Mouse (Mus musculus): ENCODE measurements around the gene Plxnb3. TPM values are rescaled to one million over a fixed set of nuclear protein-coding genes. Genes with fewer than 3 reads are reported as not detected.

Gene Plxnb3
- total RNA-seq (2014; fragmentation: Nextera tagmentation): not detected in 2 replicates
- total RNA-seq (2017): 0.93 and 0.98 TPM in 2 replicates
- 0.02 TPM in 1 of 2 replicates, not detected in the other for polyA plus RNA-seq (2012)

- Histone ChIP-seq H3K27me3 (ENCODE audit: insufficient read depth, low read length) (peaks cover 33% of the 10 kb centered on the region; the same call in 1 of the 2 replicates), H3K4me3 (ENCODE audit: low read depth, low read length) (no peak within 1 kb of the TSS), H3K36me3 (replicated peaks) (no peaks in the 10 kb centered on the region), H3K9me3 (replicated peaks) (no peaks in the 10 kb centered on the region), H3K4me1 (ENCODE audit: insufficient read depth, low read depth, low read length) (no peaks in the 10 kb centered on the region)
- DNase-seq (ENCODE audit: low spot score): no peak
- ATAC-seq (ENCODE audit: extremely low read depth, insufficient number of reproducible peaks, low FRiP score, poor library complexity, severe bottlenecking): no peak
- no peak for TF ChIP-seq TAL1 (conservative IDR thresholded peaks at IDR 0.05; ENCODE audit: low read depth, low read length)
- TF ChIP-seq GATA1 (IDR thresholded peaks at IDR 0.05; ENCODE audit: borderline replicate concordance, low read length): no peak
- TF ChIP-seq CTCF (IDR thresholded peaks at IDR 0.05; ENCODE audit: low read depth, low read length): no peak
- no peak for TF ChIP-seq POLR2AphosphoS5 (IDR thresholded peaks at IDR 0.05; ENCODE audit: insufficient replicate concordance, low read depth, low read length)
These were observed at the start of gene Plxnb3 for GRCm38 (mm10) chrX:73756334-73757140. Gene Plxnb3, plus strand, starts transcription at chrX:73757090.

DNA sequence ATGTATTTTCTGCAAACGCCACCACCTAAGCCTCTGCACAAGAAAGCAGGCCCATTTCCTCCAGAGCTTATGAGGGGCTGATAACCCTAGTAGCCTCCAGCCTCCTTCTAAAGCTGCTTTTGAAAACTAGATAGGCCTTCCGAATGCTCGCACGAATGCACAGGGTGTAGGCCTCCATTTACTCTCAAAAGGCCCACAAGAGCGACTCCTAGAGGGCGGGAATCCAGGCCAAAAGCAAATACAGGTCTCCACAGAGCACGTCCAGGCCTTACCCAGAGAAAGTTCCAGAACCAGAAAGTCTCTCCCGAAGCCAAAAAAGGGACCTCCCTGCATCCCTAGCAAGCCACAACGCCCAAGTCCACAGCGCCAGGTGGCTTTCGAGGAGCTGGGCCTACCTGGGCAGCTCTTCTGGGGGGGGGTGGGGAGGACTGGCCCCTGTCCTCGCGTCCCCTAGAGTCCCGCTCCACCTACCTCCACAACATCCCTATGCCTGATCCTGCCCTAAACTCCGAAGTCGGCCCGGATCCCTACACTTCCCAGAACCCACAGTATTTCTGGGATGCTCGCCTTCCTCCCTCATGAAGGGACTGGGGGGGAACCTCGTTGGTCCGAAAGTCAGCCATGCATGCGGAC lies 41.3 kb upstream of the Plxnb3 start:
- ATAC-seq (ENCODE audit: extremely low read depth, insufficient number of reproducible peaks, low FRiP score, poor library complexity, severe bottlenecking) (no peak), DNase-seq (ENCODE audit: low spot score) (peak; percentile 4)
- peak overlapping the region; percentile 76 for H3K4me3 ChIP-seq (ENCODE audit: low read depth, low read length)
- peaks cover 33% of the 10 kb centered on the region for H3K4me1 ChIP-seq (ENCODE audit: insufficient read depth, low read depth, low read length)
- peaks cover 38% of the 10 kb centered on the region for H3K36me3 ChIP-seq (replicated peaks)
- TF ChIP-seq TAL1 (conservative IDR thresholded peaks at IDR 0.05; ENCODE audit: low read depth, low read length) (no peak), CTCF (IDR thresholded peaks at IDR 0.05; ENCODE audit: low read depth, low read length) (no peak), GATA1 (IDR thresholded peaks at IDR 0.05; ENCODE audit: borderline replicate concordance, low read length) (no peak), GATA2 (IDR thresholded peaks at IDR 0.05; ENCODE audit: borderline replicate concordance, low read depth, low read length) (no peak), POLR2AphosphoS5 (IDR thresholded peaks at IDR 0.05; ENCODE audit: insufficient replicate concordance, low read depth, low read length) (no peak)
- H3K27me3 ChIP-seq (ENCODE audit: insufficient read depth, low read length): no peaks in the 10 kb centered on the region
- no peaks in the 10 kb centered on the region for H3K9me3 ChIP-seq (replicated peaks)

GRCm38 (mm10) chrX:73716109-73716661 lies 40.7 kb upstream of the Plxnb3 start, which contains the start of the genes Bcap31 and Abcd1:
Gene Bcap31, minus strand, starts transcription at chrX:73716175.
Gene Abcd1, plus strand, starts transcription at chrX:73716597.
- Histone ChIP-seq H3K4me1 (ENCODE audit: insufficient read depth, low read depth, low read length) (peaks cover 37% of the 10 kb centered on the region), H3K9me3 (replicated peaks) (no peaks in the 10 kb centered on the region), H3K27me3 (ENCODE audit: insufficient read depth, low read length) (no peaks in the 10 kb centered on the region), H3K4me3 (ENCODE audit: low read depth, low read length) (peak within 1 kb of the TSS; percentile 76), H3K36me3 (replicated peaks) (peaks cover 38% of the 10 kb centered on the region)
- ATAC-seq (ENCODE audit: extremely low read depth, insufficient number of reproducible peaks, low FRiP score, poor library complexity, severe bottlenecking) (peak; percentile 91), DNase-seq (ENCODE audit: low spot score) (peak; percentile 73)
- TF ChIP-seq GATA1 (IDR thresholded peaks at IDR 0.05; ENCODE audit: borderline replicate concordance, low read length) (no peak), TAL1 (conservative IDR thresholded peaks at IDR 0.05; ENCODE audit: low read depth, low read length) (no peak), GATA2 (IDR thresholded peaks at IDR 0.05; ENCODE audit: borderline replicate concordance, low read depth, low read length) (no peak), CTCF (IDR thresholded peaks at IDR 0.05; ENCODE audit: low read depth, low read length) (no peak), POLR2AphosphoS5 (IDR thresholded peaks at IDR 0.05; ENCODE audit: insufficient replicate concordance, low read depth, low read length) (no peak)

DNA sequence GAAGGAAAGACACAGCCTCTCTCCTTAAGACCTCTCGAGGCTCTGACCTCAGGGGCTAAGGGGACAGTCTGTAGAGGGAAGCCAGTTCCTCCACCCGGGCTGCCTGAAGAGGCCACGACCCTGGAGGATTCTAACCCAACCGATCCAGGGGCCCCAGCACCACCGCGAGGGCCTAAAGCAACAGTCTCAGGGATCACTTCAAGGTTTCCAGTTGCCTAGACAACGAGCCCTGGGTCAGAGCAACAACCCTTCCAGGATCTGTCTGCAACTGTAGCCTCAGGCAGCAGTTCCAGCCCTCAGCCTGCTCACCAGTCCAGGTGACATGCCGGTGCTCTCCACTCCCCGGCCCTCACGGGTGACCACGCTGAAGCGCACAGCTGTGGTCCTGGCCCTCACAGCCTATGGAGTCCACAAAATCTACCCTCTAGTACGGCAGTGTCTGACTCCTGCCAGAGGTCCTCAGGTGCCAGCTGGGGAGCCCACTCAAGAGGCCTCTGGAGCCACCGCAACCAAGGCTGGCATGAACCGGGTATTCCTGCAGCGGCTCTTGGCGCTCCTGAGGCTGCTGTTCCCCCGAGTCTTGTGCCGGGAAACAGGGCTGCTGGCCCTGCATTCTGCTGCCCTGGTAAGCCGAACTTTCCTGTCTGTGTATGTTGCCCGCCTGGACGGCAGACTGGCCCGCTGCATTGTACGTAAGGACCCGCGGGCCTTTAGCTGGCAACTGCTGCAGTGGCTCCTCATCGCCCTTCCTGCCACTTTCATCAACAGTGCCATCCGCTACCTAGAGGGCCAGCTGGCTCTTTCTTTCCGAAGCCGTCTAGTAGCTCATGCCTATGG lies 40.0 kb upstream of the Plxnb3 start:
- TF ChIP-seq POLR2AphosphoS5 (IDR thresholded peaks at IDR 0.05; ENCODE audit: insufficient replicate concordance, low read depth, low read length): no peak
- no peak for TF ChIP-seq CTCF (IDR thresholded peaks at IDR 0.05; ENCODE audit: low read depth, low read length)
- TF ChIP-seq GATA1 (IDR thresholded peaks at IDR 0.05; ENCODE audit: borderline replicate concordance, low read length): no peak
- no peak for TF ChIP-seq GATA2 (IDR thresholded peaks at IDR 0.05; ENCODE audit: borderline replicate concordance, low read depth, low read length)
- H3K36me3 ChIP-seq (replicated peaks): peaks cover 40% of the 10 kb centered on the region
- DNase-seq (ENCODE audit: low spot score) (peak; percentile 2), ATAC-seq (ENCODE audit: extremely low read depth, insufficient number of reproducible peaks, low FRiP score, poor library complexity, severe bottlenecking) (0 out of 2 replicates have a peak, but pooled peaks have one; percentile 2)
- peaks cover 37% of the 10 kb centered on the region for H3K4me1 ChIP-seq (ENCODE audit: insufficient read depth, low read depth, low read length)
- H3K9me3 ChIP-seq (replicated peaks): no peaks in the 10 kb centered on the region
- peak overlapping the region; percentile 76 for H3K4me3 ChIP-seq (ENCODE audit: low read depth, low read length)
- H3K27me3 ChIP-seq (ENCODE audit: insufficient read depth, low read length): no peaks in the 10 kb centered on the region

GRCm38 (mm10) chrX:73717667-73718066 lies 39.2 kb upstream of the Plxnb3 start:
- TF ChIP-seq GATA2 (IDR thresholded peaks at IDR 0.05; ENCODE audit: borderline replicate concordance, low read depth, low read length) (no peak), TAL1 (conservative IDR thresholded peaks at IDR 0.05; ENCODE audit: low read depth, low read length) (no peak), GATA1 (IDR thresholded peaks at IDR 0.05; ENCODE audit: borderline replicate concordance, low read length) (no peak), POLR2AphosphoS5 (IDR thresholded peaks at IDR 0.05; ENCODE audit: insufficient replicate concordance, low read depth, low read length) (no peak), CTCF (IDR thresholded peaks at IDR 0.05; ENCODE audit: low read depth, low read length) (no peak)
- peak; percentile 2 for DNase-seq (ENCODE audit: low spot score)
- H3K27me3 ChIP-seq (ENCODE audit: insufficient read depth, low read length): no peaks in the 10 kb centered on the region
- H3K4me3 ChIP-seq (ENCODE audit: low read depth, low read length): peak overlapping the region; percentile 76
- H3K9me3 ChIP-seq (replicated peaks): no peaks in the 10 kb centered on the region
- ATAC-seq (ENCODE audit: extremely low read depth, insufficient number of reproducible peaks, low FRiP score, poor library complexity, severe bottlenecking): no peak
- H3K4me1 ChIP-seq (ENCODE audit: insufficient read depth, low read depth, low read length): peaks cover 37% of the 10 kb centered on the region
- H3K36me3 ChIP-seq (replicated peaks): peaks cover 38% of the 10 kb centered on the region

Measured in G1E (cell line).